Mouse (Mus musculus) heart, postnatal 0 days (tissue): ENCODE measurements around the gene Upk2. TPM values are rescaled to one million over a fixed set of nuclear protein-coding genes. Genes with fewer than 3 reads are reported as not detected.

ENCODE experiments used
- ATAC-seq: fragments of 200-750 bp; cut with Nextera tagmentation; 2 replicates; pipeline ENCODE4 v1.8.0; 2017; ENCODE audit warnings: low read depth, moderate number of reproducible peaks, moderate library complexity; ENCODE audit not compliant: insufficient read depth
- DNase-seq: peaks from one replicate; pipeline ENCODE4 v3.0.0-alpha.2; 2016; ENCODE audit warnings: low spot score
- H3K27ac ChIP-seq: fragments of 300-500 bp; sonication (generic); 2 replicates; pipeline ENCODE4 v1.5.1; 2014; ENCODE audit warnings: low read depth, mild to moderate bottlenecking
- H3K27me3 ChIP-seq: fragments of 300-500 bp; sonication (generic); 2 replicates; pipeline ENCODE4 v1.6.1; 2014; ENCODE audit warnings: low read length, mixed read lengths; ENCODE audit not compliant: control insufficient read depth, insufficient read depth
- H3K36me3 ChIP-seq: fragments of 300-500 bp; sonication (generic); replicated peaks from 2 replicates; pipeline ENCODE4 v1.6.1; 2014; ENCODE audit warnings: low read length, mixed read lengths; ENCODE audit not compliant: control insufficient read depth, insufficient read depth
- H3K4me1 ChIP-seq: fragments of 300-500 bp; sonication (generic); 2 replicates; pipeline ENCODE4 v1.6.1; 2014; ENCODE audit warnings: antibody characterized with exemption; ENCODE audit not compliant: control insufficient read depth, insufficient read depth
- H3K4me2 ChIP-seq: fragments of 300-500 bp; sonication (generic); 2 replicates; pipeline ENCODE4 v1.6.1; 2014; ENCODE audit warnings: low read depth, mild to moderate bottlenecking, low read length, moderate library complexity
- H3K4me3 ChIP-seq: fragments of 300-500 bp; sonication (generic); 2 replicates; pipeline ENCODE4 v1.5.1; 2014; ENCODE audit warnings: low read depth, low read length
- H3K9ac ChIP-seq: fragments of 300-500 bp; sonication (generic); replicated peaks from 2 replicates; pipeline ENCODE4 v1.6.1; 2014; ENCODE audit warnings: low read depth, low read length, mixed read lengths
- H3K9me3 ChIP-seq: fragments of 300-500 bp; sonication (generic); replicated peaks from 2 replicates; pipeline ENCODE4 v1.6.1; 2016; ENCODE audit warnings: low read length; ENCODE audit not compliant: control insufficient read depth
- CTCF ChIP-seq: IDR thresholded peaks from 2 replicates; pipeline ENCODE4 v1.5.1; 2016; ENCODE audit warnings: antibody characterized with exemption, control low read depth, low read depth
- EP300 ChIP-seq: IDR thresholded peaks from 2 replicates; pipeline ENCODE4 v1.6.1; 2016; ENCODE audit warnings: antibody characterized with exemption, low read depth
- WGBS: fragments of 180-500 bp; shearing (Covaris S2); extraction: QIAGEN DNeasy Blood & Tissue Kit; methylation state at CpG from one replicate; pipeline ENCODE4 v1.1.7; 2014; 5-methylcytosine and 5-hydroxymethylcytosine counted together
- polyA plus RNA-seq: library from polyadenylated mRNA; unstranded; fragments of >200 nt; fragmentation: Nextera tagmentation; extraction: Ambion mirVana; gene quantifications from 2 replicates; pipeline ENCODE4 v1.2.1, GENCODE M21; 2015
- total RNA-seq: library from RNA; depleted of rRNA; stranded (reverse); fragments of >200 nt; gene quantifications from 2 replicates; pipeline ENCODE4 v1.2.3, GENCODE M21; 2014; ENCODE audit warnings: low replicate concordance

Upk2 gene
- total and polyA plus RNA-seq, 2 experiments from 2014 or later = 18.0 TPM; not detected in 1

GRCm38 (mm10) chr9:44478959-44479605 lies 24.3 kb upstream of the Upk2 start:
- H3K4me2 ChIP-seq = peak overlapping the region; percentile 90
- H3K9ac ChIP-seq = peak overlapping the region; percentile 59
- no peaks in the 10 kb centered on the region for H3K36me3 ChIP-seq
- TF ChIP-seq EP300 (no peak; the same call in none of the 2 replicates), CTCF (peak; percentile 8; the same call in 1 of the 2 replicates)
- H3K9me3 ChIP-seq = no peaks in the 10 kb centered on the region
- H3K27me3 ChIP-seq = no peaks in the 10 kb centered on the region
- ATAC-seq (peak; percentile 42), DNase-seq (peak; percentile 93)
- 0% methylated on average over 29 of the region's 29 CpGs for WGBS
- peak overlapping the region; percentile 64 for H3K4me3 ChIP-seq
- H3K4me1 ChIP-seq = peaks cover 9% of the 10 kb centered on the region; the same call in 1 of the 2 replicates
- peak overlapping the region; percentile 91 for H3K27ac ChIP-seq

GRCm38 (mm10) chr9:44478229-44478921 lies 23.6 kb upstream of the Upk2 start:
- WGBS = 0% methylated on average over 20 of the region's 27 CpGs
- H3K4me3 ChIP-seq = peak overlapping the region; percentile 64

GRCm38 (mm10) chr9:44477339-44478228 lies 22.8 kb upstream of the Upk2 start:
- WGBS = 7% methylated on average over 24 of the region's 24 CpGs
- no peaks in the 10 kb centered on the region for H3K9me3 ChIP-seq
- no peak for ATAC-seq
- 0 out of 2 replicates have a peak overlapping the region, but pooled peaks have one; percentile 91 for H3K27ac ChIP-seq
- no peak for TF ChIP-seq EP300
- TF ChIP-seq CTCF = peak; percentile 81
- 0 out of 2 replicates have a peak overlapping the region, but pooled peaks have one; percentile 59 for H3K9ac ChIP-seq
- peak overlapping the region; percentile 64 for H3K4me3 ChIP-seq
- no peaks in the 10 kb centered on the region for H3K27me3 ChIP-seq
- DNase-seq = peak; percentile 72
- no peaks in the 10 kb centered on the region for H3K36me3 ChIP-seq
- peak overlapping the region; percentile 90 for H3K4me2 ChIP-seq
- H3K4me1 ChIP-seq = peaks cover 9% of the 10 kb centered on the region; the same call in 1 of the 2 replicates

More at GRCm38 (mm10) chr9:44478229-44478921, 23.6 kb upstream of the Upk2 start:
- no peaks in the 10 kb centered on the region for H3K9me3 ChIP-seq
- H3K27ac ChIP-seq = peak overlapping the region; percentile 91
- H3K36me3 ChIP-seq = no peaks in the 10 kb centered on the region
- H3K9ac ChIP-seq = peak overlapping the region; percentile 59
- H3K4me2 ChIP-seq = peak overlapping the region; percentile 90
- peaks cover 9% of the 10 kb centered on the region; the same call in 1 of the 2 replicates for H3K4me1 ChIP-seq
- TF ChIP-seq EP300 (no peak; the same call in 1 of the 2 replicates), CTCF (no peak)
- no peaks in the 10 kb centered on the region for H3K27me3 ChIP-seq
- ATAC-seq (peak; percentile 31; the same call in 1 of the 2 replicates), DNase-seq (peak; percentile 63)

GRCm38 (mm10) chr9:44475936-44476335 lies 21.2 kb upstream of the Upk2 start:
- no peak for ATAC-seq
- no peak for TF ChIP-seq EP300
- TF ChIP-seq CTCF = peak; percentile 16; the same call in 1 of the 2 replicates
- H3K4me2 ChIP-seq = no peak overlapping the region
- 94% methylated on average over 3 of the region's 3 CpGs for WGBS
- no peak for DNase-seq
- no peaks in the 10 kb centered on the region for H3K9me3 ChIP-seq
- H3K4me1 ChIP-seq = peaks cover 9% of the 10 kb centered on the region; the same call in 1 of the 2 replicates
- H3K36me3 ChIP-seq = no peaks in the 10 kb centered on the region
- H3K27me3 ChIP-seq = no peaks in the 10 kb centered on the region
- no peak overlapping the region for H3K27ac ChIP-seq
- H3K9ac ChIP-seq = no peak overlapping the region
- no peak overlapping the region for H3K4me3 ChIP-seq

- TF ChIP-seq CTCF = no peak
- no peak for TF ChIP-seq EP300
- no peaks in the 10 kb centered on the region for H3K36me3 ChIP-seq
- H3K4me3 ChIP-seq = no peak overlapping the region
- ATAC-seq (no peak), DNase-seq (no peak)
- H3K27me3 ChIP-seq = 0 out of 2 replicates have a peak, but pooled peaks cover 4% of the 10 kb centered on the region
- no peak overlapping the region for H3K4me2 ChIP-seq
- H3K4me1 ChIP-seq = peaks cover 9% of the 10 kb centered on the region; the same call in 1 of the 2 replicates
- H3K9ac ChIP-seq = no peak overlapping the region
- H3K9me3 ChIP-seq = no peaks in the 10 kb centered on the region
- WGBS = 15% methylated on average over 1 of the region's 1 CpGs
- no peak overlapping the region for H3K27ac ChIP-seq
Observed at GRCm38 (mm10) chr9:44474327-44474726, 19.6 kb upstream of the Upk2 start.
